Mouse (Mus musculus): ENCODE measurements at regions not wholly inside any gene's neighbourhood (a gene's known extent, or its start where the extent isn't known, plus 50 kb on each side); places are given as distances from the start of the nearest gene placed in this dataset.
"Not testable (repeated sequence)": the region's sequence is repeated elsewhere in the genome, so short reads cannot be mapped to it uniquely, and the experiment has no call there.

GRCm38 (mm10) chr6:6371444-6372093 is 154.6 kb upstream of the Slc25a13 start:
- H3K4me1 ChIP-seq (ENCODE audit: control insufficient read depth, insufficient read depth, low read length) = no peaks in the 10 kb centered on the region
- no peaks in the 10 kb centered on the region for H3K9me3 ChIP-seq (ENCODE audit: control insufficient read depth, low read length)
- no peak for DNase-seq
- 79% methylated on average over 5 of the region's 5 CpGs for WGBS
- no peak overlapping the region for H3K4me3 ChIP-seq (replicated peaks; ENCODE audit: low read depth, low read length)
- H3K27me3 ChIP-seq (ENCODE audit: control insufficient read depth, insufficient read depth, low read length) = no peaks in the 10 kb centered on the region
- no peak overlapping the region for H3K27ac ChIP-seq (replicated peaks; ENCODE audit: low read depth, low read length)
- no peak for ATAC-seq (ENCODE audit: low FRiP score, low TSS enrichment)
- H3K36me3 ChIP-seq (ENCODE audit: control insufficient read depth, insufficient read depth, low read length) = no peaks in the 10 kb centered on the region
- H3K9ac ChIP-seq (replicated peaks; ENCODE audit: low read length) = no peak overlapping the region
- no peak overlapping the region for H3K4me2 ChIP-seq (ENCODE audit: low read length)

GRCm38 (mm10) chr6:6364037-6364436 is 147.1 kb upstream of the Slc25a13 start:
- ATAC-seq (ENCODE audit: low FRiP score, low TSS enrichment) (no peak), DNase-seq (no peak)
- Histone ChIP-seq H3K36me3 (ENCODE audit: control insufficient read depth, insufficient read depth, low read length) (no peaks in the 10 kb centered on the region), H3K9me3 (ENCODE audit: control insufficient read depth, low read length) (no peaks in the 10 kb centered on the region), H3K4me3 (replicated peaks; ENCODE audit: low read depth, low read length) (no peak overlapping the region), H3K4me2 (ENCODE audit: low read length) (no peak overlapping the region), H3K27me3 (ENCODE audit: control insufficient read depth, insufficient read depth, low read length) (no peaks in the 10 kb centered on the region), H3K4me1 (ENCODE audit: control insufficient read depth, insufficient read depth, low read length) (no peaks in the 10 kb centered on the region), H3K27ac (replicated peaks; ENCODE audit: low read depth, low read length) (no peak overlapping the region), H3K9ac (replicated peaks; ENCODE audit: low read length) (no peak overlapping the region)
- whole genome bisulfite sequencing = 66% methylated on average over 4 of the region's 4 CpGs

GRCm38 (mm10) chr6:6362678-6363354 is 145.8 kb upstream of the Slc25a13 start:
- H3K36me3 ChIP-seq (ENCODE audit: control insufficient read depth, insufficient read depth, low read length) = no peaks in the 10 kb centered on the region
- no peak for DNase-seq
- no peaks in the 10 kb centered on the region for H3K9me3 ChIP-seq (ENCODE audit: control insufficient read depth, low read length)
- WGBS = 81% methylated on average over 4 of the region's 4 CpGs
- no peak for ATAC-seq (ENCODE audit: low FRiP score, low TSS enrichment)
- H3K27me3 ChIP-seq (ENCODE audit: control insufficient read depth, insufficient read depth, low read length) = no peaks in the 10 kb centered on the region
- no peak overlapping the region for H3K9ac ChIP-seq (replicated peaks; ENCODE audit: low read length)
- H3K4me1 ChIP-seq (ENCODE audit: control insufficient read depth, insufficient read depth, low read length) = no peaks in the 10 kb centered on the region
- no peak overlapping the region for H3K4me3 ChIP-seq (replicated peaks; ENCODE audit: low read depth, low read length)
- H3K4me2 ChIP-seq (ENCODE audit: low read length) = no peak overlapping the region
- H3K27ac ChIP-seq (replicated peaks; ENCODE audit: low read depth, low read length) = no peak overlapping the region

GRCm38 (mm10) chr6:6361181-6361580 is 144.2 kb upstream of the Slc25a13 start:
- not testable (repeated sequence) for H3K36me3 ChIP-seq (ENCODE audit: control insufficient read depth, insufficient read depth, low read length); H3K4me3 ChIP-seq (replicated peaks; ENCODE audit: low read depth, low read length); H3K9ac ChIP-seq (replicated peaks; ENCODE audit: low read length); H3K9me3 ChIP-seq (ENCODE audit: control insufficient read depth, low read length); H3K4me2 ChIP-seq (ENCODE audit: low read length); H3K4me1 ChIP-seq (ENCODE audit: control insufficient read depth, insufficient read depth, low read length); H3K27ac ChIP-seq (replicated peaks; ENCODE audit: low read depth, low read length); H3K27me3 ChIP-seq (ENCODE audit: control insufficient read depth, insufficient read depth, low read length); ATAC-seq (ENCODE audit: low FRiP score, low TSS enrichment); DNase-seq

GRCm38 (mm10) chr6:6357477-6357876 is 140.5 kb upstream of the Slc25a13 start:
- no peak for ATAC-seq (ENCODE audit: low FRiP score, low TSS enrichment)
- DNase-seq = peak; percentile 36

GRCm38 (mm10) chr6:6356967-6357366 is 140.0 kb upstream of the Slc25a13 start:
- no peak overlapping the region for H3K4me3 ChIP-seq (replicated peaks; ENCODE audit: low read depth, low read length)
- H3K27me3 ChIP-seq (ENCODE audit: control insufficient read depth, insufficient read depth, low read length) = no peaks in the 10 kb centered on the region
- no peaks in the 10 kb centered on the region for H3K4me1 ChIP-seq (ENCODE audit: control insufficient read depth, insufficient read depth, low read length)
- no peak for ATAC-seq (ENCODE audit: low FRiP score, low TSS enrichment)
- H3K36me3 ChIP-seq (ENCODE audit: control insufficient read depth, insufficient read depth, low read length) = no peaks in the 10 kb centered on the region
- no peak overlapping the region for H3K9ac ChIP-seq (replicated peaks; ENCODE audit: low read length)
- peak; percentile 27 for DNase-seq
- WGBS = 64% methylated on average over 6 of the region's 6 CpGs
- no peak overlapping the region for H3K27ac ChIP-seq (replicated peaks; ENCODE audit: low read depth, low read length)
- no peak overlapping the region for H3K4me2 ChIP-seq (ENCODE audit: low read length)
- no peaks in the 10 kb centered on the region for H3K9me3 ChIP-seq (ENCODE audit: control insufficient read depth, low read length)

More at GRCm38 (mm10) chr6:6357477-6357876, 140.5 kb upstream of the Slc25a13 start:
- H3K4me3 ChIP-seq (replicated peaks; ENCODE audit: low read depth, low read length) = no peak overlapping the region
- H3K27me3 ChIP-seq (ENCODE audit: control insufficient read depth, insufficient read depth, low read length) = no peaks in the 10 kb centered on the region
- no peak overlapping the region for H3K4me2 ChIP-seq (ENCODE audit: low read length)
- 37% methylated on average over 2 of the region's 2 CpGs for WGBS
- H3K36me3 ChIP-seq (ENCODE audit: control insufficient read depth, insufficient read depth, low read length) = no peaks in the 10 kb centered on the region
- no peaks in the 10 kb centered on the region for H3K9me3 ChIP-seq (ENCODE audit: control insufficient read depth, low read length)
- H3K4me1 ChIP-seq (ENCODE audit: control insufficient read depth, insufficient read depth, low read length) = no peaks in the 10 kb centered on the region
- no peak overlapping the region for H3K27ac ChIP-seq (replicated peaks; ENCODE audit: low read depth, low read length)
- no peak overlapping the region for H3K9ac ChIP-seq (replicated peaks; ENCODE audit: low read length)

- DNase-seq (peak; percentile 46), ATAC-seq (ENCODE audit: low FRiP score, low TSS enrichment) (no peak; the same call in 1 of the 2 replicates)
- H3K36me3 ChIP-seq (ENCODE audit: control insufficient read depth, insufficient read depth, low read length) = no peaks in the 10 kb centered on the region
Measured at GRCm38 (mm10) chr6:6335251-6335650, 118.3 kb upstream of the Slc25a13 start.

GRCm38 (mm10) chr6:6330271-6330670 is 113.3 kb upstream of the Slc25a13 start:
- no peak overlapping the region for H3K4me3 ChIP-seq (replicated peaks; ENCODE audit: low read depth, low read length)
- H3K4me1 ChIP-seq (ENCODE audit: control insufficient read depth, insufficient read depth, low read length) = no peaks in the 10 kb centered on the region
- no peaks in the 10 kb centered on the region for H3K27me3 ChIP-seq (ENCODE audit: control insufficient read depth, insufficient read depth, low read length)
- DNase-seq (no peak), ATAC-seq (ENCODE audit: low FRiP score, low TSS enrichment) (no peak)
- no peak overlapping the region for H3K27ac ChIP-seq (replicated peaks; ENCODE audit: low read depth, low read length)
- H3K36me3 ChIP-seq (ENCODE audit: control insufficient read depth, insufficient read depth, low read length) = no peaks in the 10 kb centered on the region
- WGBS = 100% methylated on average over 1 of the region's 1 CpGs
- no peak overlapping the region for H3K9ac ChIP-seq (replicated peaks; ENCODE audit: low read length)
- 0 out of 2 replicates have a peak, but pooled peaks cover 9% of the 10 kb centered on the region for H3K9me3 ChIP-seq (ENCODE audit: control insufficient read depth, low read length)
- H3K4me2 ChIP-seq (ENCODE audit: low read length) = no peak overlapping the region

More at GRCm38 (mm10) chr6:6335251-6335650, 118.3 kb upstream of the Slc25a13 start:
- no peak overlapping the region for H3K27ac ChIP-seq (replicated peaks; ENCODE audit: low read depth, low read length)
- no peak overlapping the region for H3K9ac ChIP-seq (replicated peaks; ENCODE audit: low read length)
- H3K27me3 ChIP-seq (ENCODE audit: control insufficient read depth, insufficient read depth, low read length) = no peaks in the 10 kb centered on the region
- no peak overlapping the region for H3K4me3 ChIP-seq (replicated peaks; ENCODE audit: low read depth, low read length)
- no peak overlapping the region for H3K4me2 ChIP-seq (ENCODE audit: low read length)
- 51% methylated on average over 8 of the region's 8 CpGs for WGBS
- no peaks in the 10 kb centered on the region for H3K9me3 ChIP-seq (ENCODE audit: control insufficient read depth, low read length)
- no peaks in the 10 kb centered on the region for H3K4me1 ChIP-seq (ENCODE audit: control insufficient read depth, insufficient read depth, low read length)

- WGBS = 44% methylated on average over 1 of the region's 1 CpGs
- Histone ChIP-seq H3K27ac (replicated peaks; ENCODE audit: low read depth, low read length) (no peak overlapping the region), H3K9me3 (ENCODE audit: control insufficient read depth, low read length) (0 out of 2 replicates have a peak, but pooled peaks cover 9% of the 10 kb centered on the region), H3K27me3 (ENCODE audit: control insufficient read depth, insufficient read depth, low read length) (no peaks in the 10 kb centered on the region), H3K4me2 (ENCODE audit: low read length) (no peak overlapping the region), H3K9ac (replicated peaks; ENCODE audit: low read length) (no peak overlapping the region), H3K36me3 (ENCODE audit: control insufficient read depth, insufficient read depth, low read length) (no peaks in the 10 kb centered on the region), H3K4me1 (ENCODE audit: control insufficient read depth, insufficient read depth, low read length) (no peaks in the 10 kb centered on the region), H3K4me3 (replicated peaks; ENCODE audit: low read depth, low read length) (no peak overlapping the region)
- ATAC-seq (ENCODE audit: low FRiP score, low TSS enrichment) (no peak), DNase-seq (no peak)
Measured at GRCm38 (mm10) chr6:6325516-6325915, 108.5 kb upstream of the Slc25a13 start.

Measured in midbrain, embryonic 14.5 days (tissue).